Comparison of ENCODE assay signal across 8 mouse cellular contexts in genomic region chr10:121124481-121124880, GRCm38 (mm10).
DNase-seq lines count a peak whose midpoint lies in the region; ATAC-seq lines count a peak whose summit lies in the region.

No protein-coding gene starts in this region.

- no peak overlapping the region for H3K27ac ChIP-seq in hindbrain, embryonic 10.5 days
- H3K27ac ChIP-seq in hindbrain, embryonic 16.5 days (ENCODE audit: low read depth, low read length), result no peak overlapping the region

- no peaks in the 10 kb centered on the region for H3K9me3 ChIP-seq in hindbrain, embryonic 10.5 days
- H3K9me3 ChIP-seq in hindbrain, embryonic 16.5 days (ENCODE audit: control insufficient read depth, low read length), result no peaks in the 10 kb centered on the region

- no peak for ATAC-seq in hindbrain, embryonic 16.5 days

- no peak overlapping the region for H3K4me2 ChIP-seq in hindbrain, embryonic 16.5 days (ENCODE audit: low read length)

- peaks cover 4% of the 10 kb centered on the region; the same call in 1 of the 2 replicates for H3K4me1 ChIP-seq in hindbrain, embryonic 10.5 days (replicated peaks)
- no peaks in the 10 kb centered on the region for H3K4me1 ChIP-seq in hindbrain, embryonic 16.5 days (ENCODE audit: control insufficient read depth, insufficient read depth, low read depth, low read length)

- no peaks in the 10 kb centered on the region for H3K27me3 ChIP-seq in hindbrain, embryonic 10.5 days (ENCODE audit: insufficient read depth, poor library complexity, severe bottlenecking)
- no peaks in the 10 kb centered on the region for H3K27me3 ChIP-seq in hindbrain, embryonic 16.5 days (replicated peaks; ENCODE audit: control insufficient read depth, insufficient read depth, low read length)

- DNase-seq in adrenal gland, postnatal 10 days, result peak; percentile 22
- DNase-seq in adrenal gland, adult 2 months, result no peak
- peak; percentile 18 to 48 for DNase-seq in lung, adult 18-20 months
- no peak for DNase-seq in lung, postnatal 25 days (ENCODE audit: low spot score)
- DNase-seq in kidney, postnatal 36 days, result peak; percentile 5 to 81
- peak; percentile 50 for DNase-seq in thymus, postnatal 14 days
- DNase-seq in hindbrain, embryonic 10.5 days (ENCODE audit: low spot score), result no peak

- H3K4me3 ChIP-seq in hindbrain, embryonic 10.5 days, result no peak overlapping the region
- no peak overlapping the region for H3K4me3 ChIP-seq in hindbrain, embryonic 16.5 days (ENCODE audit: low read length)

- H3K36me3 ChIP-seq in hindbrain, embryonic 10.5 days, result no peaks in the 10 kb centered on the region
- H3K36me3 ChIP-seq in hindbrain, embryonic 16.5 days (ENCODE audit: control insufficient read depth, insufficient read depth, low read length), result no peaks in the 10 kb centered on the region

- no peak overlapping the region for H3K9ac ChIP-seq in hindbrain, embryonic 16.5 days (ENCODE audit: low read depth, low read length)

- 90% methylated on average over 16 of the region's 16 CpGs for WGBS in hindbrain, embryonic 10.5 days
- WGBS in hindbrain, embryonic 16.5 days, result 88% methylated on average over 16 of the region's 16 CpGs

Comparison
In these comparisons a context has a peak if more than half of its experiments do, and no peak if none do; other contexts are left out.
1. DNase-seq: peak in adrenal gland, postnatal 10 days (single experiment), lung, adult 18-20 months (2 of 2), kidney, postnatal 36 days (2 of 2) and thymus, postnatal 14 days (single experiment); none in adrenal gland, adult 2 months (single experiment), lung, postnatal 25 days (single experiment) and hindbrain, embryonic 10.5 days (single experiment).